Mouse (Mus musculus): ENCODE results near the gene Eml4. TPM values are rescaled to one million over a fixed set of nuclear protein-coding genes. Genes with fewer than 3 reads are reported as not detected.

Gene Eml4
- total RNA-seq, 2 experiments from 2014 or later: 2.0 to 2.5 TPM

DNA sequence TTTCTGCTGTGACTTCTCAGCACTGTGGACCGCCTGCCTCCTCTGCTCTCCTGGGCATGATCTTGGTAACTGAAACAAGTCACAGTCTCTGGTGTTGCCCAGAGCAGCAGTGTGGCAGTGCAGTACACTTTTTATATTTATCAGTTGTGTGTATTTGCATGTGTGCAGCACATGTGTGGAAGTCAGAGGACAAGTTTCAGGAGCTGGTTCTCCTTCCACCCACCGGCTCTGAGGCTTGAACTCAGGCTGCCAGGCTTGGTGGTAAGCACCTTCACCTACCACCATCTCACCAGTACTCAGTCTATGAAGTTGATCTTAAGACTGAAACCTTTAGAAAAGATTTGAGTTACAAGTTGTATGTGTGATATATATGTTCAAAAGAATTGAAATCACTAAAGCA, 28.6 kb downstream of the Eml4 start:
- DNase-seq: no peak

DNA sequence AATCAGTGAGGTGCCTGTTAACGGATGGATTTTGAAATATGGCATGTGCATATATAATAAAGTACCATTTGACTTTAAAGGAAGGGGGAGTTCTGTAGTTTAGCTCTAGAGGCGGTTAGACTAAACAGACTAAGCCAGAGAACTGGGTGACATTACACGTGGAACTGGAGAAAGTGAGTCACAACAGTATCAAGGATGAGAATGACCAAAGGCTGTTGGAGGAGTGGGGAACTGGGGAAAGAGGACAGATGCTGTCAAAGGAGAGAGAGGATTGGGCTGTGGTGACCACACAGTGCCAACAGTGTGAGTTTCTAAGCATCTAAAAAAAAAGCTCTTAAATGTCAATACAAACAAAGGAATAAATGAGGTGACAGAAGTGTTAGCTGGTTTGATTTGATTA, 29.1 kb downstream of the Eml4 start:
- DNase-seq: no peak

DNA sequence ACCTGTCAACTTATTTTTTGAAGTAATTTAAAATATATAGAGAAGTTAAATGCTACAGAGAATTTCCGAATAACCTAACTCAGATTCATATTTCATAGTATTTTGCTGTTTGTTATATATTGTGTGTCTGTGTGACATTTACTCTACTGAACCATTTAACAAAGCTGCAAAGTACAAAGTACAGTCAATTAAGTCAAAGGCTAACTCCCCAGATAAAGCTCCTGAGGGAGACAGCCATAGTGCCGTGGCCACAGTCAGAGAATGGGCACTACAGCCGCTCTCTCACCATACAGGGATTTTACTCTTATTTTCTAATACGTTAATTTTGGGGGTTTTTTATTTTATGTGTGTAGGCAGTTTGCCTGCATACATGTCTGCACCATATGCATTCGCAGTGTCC, 32.0 kb downstream of the Eml4 start:
- no peak for DNase-seq

DNA sequence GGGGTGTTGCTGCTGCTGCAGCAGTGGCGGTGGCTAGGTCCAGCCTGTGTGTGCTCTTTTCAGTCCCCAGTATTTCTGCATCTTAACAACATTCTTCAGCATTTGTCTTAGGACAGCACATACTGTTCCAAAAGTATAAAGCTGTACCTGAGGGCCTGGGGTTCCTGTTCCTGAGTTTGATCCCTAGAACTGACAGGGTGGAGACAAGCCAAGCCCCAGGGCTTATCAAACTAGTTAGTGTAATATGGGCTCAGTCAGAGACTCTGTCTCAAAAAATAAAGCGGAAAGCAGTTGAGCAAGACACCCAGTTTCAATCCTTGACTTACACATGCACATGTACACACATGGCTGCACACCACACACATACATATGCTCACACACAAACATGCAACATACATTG, 34.2 kb downstream of the Eml4 start:
- DNase-seq: no peak

DNA sequence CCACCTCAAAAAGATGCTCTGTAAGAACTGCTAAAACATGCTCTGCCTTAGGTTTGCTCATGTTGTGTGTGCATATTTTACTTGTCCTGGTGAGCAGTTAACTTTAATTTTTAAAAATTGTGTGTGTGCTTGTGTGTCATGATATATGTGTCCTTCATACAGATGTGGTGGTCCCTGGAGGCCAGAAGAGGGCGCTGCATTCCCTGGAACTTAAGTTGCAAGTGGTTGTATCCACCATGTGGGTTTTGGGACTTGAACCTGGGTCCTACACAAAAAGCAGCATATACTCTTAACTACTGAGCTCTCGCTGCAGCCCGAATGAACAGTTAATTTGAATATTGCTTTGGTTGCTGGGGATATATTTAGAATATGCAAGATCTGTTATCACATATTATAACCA, 36.4 kb downstream of the Eml4 start:
- no peak for DNase-seq

DNA sequence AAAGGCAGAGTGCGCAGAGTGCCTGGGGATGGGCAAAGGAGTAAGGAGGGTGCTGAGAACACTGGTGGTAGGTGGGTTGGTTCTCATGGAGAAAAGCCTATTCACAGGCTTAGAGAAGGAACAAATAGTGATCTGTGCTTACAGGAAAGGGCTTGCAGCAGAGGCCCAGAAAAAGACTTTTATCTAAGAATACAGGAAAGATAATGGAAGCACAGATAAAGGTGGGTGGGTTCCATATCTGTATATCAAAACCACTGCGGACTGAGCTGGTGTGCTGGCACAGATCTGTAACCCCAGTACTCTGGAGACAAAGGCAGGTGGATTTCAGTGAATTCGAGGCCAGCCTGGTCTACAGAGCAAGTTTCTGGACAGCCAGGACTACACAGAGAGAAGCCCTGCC, 43.3 kb downstream of the Eml4 start:
- DNase-seq: no peak

DNA sequence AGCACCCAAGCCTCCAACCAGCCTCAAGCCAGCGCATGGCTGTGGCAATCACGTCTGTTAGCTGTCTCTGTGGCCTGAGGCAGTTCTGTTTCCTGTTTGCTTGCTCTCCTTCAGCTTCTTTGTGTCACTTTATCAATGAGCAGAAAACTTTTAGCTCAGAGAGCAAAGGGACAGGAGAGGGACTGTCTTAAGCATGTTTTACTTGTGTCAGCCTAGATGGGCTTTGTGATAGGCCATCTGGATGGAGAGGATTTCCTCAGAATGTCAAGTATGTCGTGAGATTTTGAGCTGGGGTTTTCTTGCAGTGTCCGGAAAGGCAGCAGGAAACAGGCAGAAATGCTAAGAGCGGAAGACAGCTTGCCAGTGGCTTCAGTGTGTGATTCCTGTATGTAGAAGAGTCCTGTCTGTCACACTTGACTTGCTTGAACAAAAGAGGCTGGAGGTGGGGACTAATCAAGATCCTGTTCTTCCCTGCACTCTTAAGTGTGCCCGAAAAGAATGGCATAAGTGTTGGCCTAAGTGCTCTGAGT, 46.9 kb downstream of the Eml4 start:
- no peak for DNase-seq

DNA sequence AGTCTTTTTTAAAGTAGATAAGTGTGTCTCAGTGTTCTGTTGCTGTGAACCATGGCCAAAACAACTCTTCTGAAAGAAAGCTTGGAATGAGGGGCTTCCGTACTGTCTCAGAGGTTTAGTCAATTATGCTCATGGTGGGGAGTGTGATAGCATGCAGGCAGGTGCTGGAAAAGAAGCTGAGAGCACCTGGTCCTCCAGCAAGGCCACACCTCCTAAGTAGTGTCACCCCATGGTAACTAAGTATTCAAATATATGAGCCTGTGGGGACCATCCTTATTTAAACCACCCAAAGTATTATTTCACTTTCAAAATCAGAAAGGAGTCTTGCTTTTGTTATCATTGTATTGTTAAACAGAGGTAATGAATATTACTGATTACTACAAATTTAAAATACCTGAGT, 48.0 kb downstream of the Eml4 start:
- no peak for DNase-seq

DNA sequence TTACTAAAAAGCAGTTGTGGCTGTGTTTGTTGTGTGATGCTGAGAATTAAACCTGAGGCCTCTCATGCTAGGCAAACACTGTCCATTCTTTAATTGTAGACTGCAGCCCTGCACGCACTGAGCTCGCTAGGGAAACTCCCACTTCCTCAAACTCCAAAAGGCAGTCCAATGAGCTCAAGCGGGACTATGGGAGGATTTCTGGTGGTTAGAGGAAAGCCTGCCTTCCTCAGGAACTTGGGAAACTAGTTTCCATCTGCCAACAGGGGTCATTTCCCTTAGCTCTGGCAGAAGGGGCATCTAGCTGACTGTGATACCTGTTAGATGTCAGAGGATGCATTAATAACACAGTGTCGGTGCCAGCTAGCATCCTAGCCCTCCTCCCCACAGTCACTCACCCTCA, 79.9 kb downstream of the Eml4 start:
- no peak for DNase-seq

DNA sequence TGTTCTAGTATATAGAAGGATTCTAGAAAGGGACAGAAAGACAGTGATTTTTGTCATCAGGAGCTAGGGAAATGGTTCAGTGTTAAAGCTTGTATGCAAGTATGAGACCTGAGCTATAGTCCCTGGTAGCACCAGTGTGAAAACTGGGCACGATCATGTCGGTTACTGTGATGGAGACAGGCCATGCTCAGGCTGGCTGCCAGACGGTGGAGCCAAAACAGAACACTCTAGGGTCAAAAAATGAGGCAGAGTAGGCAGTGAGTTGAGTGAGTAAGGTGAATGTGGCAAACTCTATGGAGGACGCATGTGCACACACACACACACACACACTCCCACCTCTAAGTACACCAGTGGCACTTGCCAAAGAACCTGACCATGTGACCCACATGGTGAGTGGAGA, 92.7 kb downstream of the Eml4 start:
- no peak for DNase-seq

DNA sequence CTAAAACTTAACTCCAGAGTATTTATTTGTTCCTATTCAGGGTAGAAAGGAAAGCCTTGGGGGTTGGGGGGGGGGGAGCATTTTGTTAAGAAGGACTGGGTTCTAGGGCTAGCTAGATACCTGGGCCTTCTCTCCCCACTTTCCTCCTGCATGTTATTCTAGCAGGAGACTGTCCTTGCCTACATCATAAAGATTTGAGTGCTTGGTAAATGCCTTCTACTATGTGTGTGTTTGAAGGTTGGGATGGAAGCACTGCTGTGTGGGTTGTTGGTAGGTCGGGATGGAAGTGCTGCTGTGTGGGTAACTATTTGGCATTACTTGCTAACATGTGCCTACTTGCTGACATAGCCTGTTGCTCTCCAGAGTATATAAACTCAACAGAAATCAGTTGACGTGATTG, 98.9 kb downstream of the Eml4 start:
- DNase-seq: no peak

DNA sequence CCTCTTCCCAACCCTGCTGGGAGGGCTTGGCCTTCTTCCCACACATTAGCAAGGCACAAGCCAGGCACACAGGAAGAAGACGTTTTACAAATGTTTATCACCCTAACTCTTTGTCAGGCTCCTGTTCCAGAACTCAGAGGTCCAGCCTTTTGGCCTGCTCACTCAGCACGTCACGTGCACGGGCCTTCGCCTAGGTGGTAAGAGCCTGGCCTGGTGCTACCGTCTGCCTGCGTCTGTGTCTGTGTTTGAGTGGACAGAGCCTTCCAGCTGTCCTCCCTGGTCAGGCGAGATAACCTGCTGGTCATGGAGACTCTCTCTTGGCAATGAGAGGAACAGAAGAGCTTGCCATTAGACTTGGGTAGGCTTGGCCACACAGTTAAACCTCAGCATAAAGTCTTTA, 100.6 kb downstream of the Eml4 start:
- no peak for DNase-seq

DNA sequence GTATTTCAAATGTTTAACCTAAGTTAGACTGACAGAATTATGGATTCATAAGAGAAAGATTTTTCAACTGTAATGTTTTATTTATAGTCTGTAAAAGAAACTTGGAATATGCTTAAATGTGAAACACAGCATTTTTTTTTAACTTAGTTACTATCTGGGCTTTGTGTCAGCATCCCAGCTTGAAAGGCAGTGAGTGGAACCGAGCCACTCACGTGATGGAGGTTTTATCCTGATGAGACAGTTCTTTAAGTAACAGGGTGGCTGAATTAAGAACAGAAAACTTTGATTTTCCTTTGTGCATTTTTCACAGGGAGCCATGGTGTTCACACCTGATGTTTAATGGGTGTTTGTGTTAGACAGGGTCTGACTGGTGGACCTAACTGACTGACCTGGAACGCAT, 101.1 kb downstream of the Eml4 start:
- no peak for DNase-seq

DNA sequence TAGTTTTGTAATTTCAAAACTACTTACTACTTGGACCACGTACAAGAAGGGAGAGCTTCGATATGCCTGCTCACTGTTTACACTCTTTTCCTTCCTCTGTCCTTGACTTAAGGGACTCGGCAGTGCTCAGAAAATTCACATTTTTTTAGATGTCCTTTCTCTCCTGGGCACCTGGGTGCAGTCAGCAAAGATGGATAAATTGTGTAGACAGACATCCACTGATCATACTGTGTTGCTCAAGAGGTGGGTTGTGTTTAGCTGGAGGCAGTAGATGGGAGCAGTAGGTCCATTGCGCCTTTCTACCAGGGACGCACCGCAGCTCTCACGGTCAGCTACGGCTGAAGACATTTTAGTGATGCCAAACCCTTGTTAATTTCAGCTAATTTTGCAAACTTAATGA, 101.7 kb downstream of the Eml4 start:
- no peak for DNase-seq

DNA sequence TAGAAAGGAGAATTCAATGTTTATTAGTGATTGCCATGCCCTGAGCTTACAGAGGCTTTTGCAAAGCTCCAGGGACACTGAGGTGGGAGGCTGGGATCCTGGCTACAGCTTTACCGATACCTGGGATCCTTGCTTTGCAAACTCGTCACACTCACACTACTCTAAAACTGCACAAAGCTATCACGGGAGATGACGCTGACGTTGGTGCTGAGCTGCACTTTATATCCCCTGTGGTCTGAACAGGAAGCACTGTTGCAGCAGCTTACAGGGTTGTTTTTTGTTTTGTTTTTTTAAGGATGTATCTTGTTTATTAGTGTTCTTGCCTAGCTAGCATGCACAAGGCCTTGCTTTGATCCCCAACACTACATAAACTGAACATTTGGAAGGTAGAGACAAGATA, 102.9 kb downstream of the Eml4 start:
- no peak for DNase-seq

DNA sequence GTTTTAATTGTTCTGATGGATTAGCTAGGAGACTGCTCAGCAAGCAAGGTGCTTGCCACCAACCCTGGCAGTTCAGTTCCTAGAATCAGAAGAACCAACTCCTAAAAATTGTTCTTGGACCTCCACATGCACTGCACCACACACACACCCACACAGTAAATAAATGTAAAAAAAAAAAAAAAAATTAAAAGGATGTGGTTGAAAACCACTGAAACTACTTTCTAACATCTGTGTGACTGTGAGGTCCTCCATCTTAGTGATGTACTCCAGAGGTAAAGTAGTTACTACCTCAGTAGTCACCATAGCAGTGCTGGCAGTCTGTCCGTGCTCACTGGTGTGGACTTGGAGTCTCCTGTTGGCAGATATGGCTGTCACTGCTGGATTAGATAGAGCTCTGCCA, 106.5 kb downstream of the Eml4 start:
- DNase-seq: no peak

DNA sequence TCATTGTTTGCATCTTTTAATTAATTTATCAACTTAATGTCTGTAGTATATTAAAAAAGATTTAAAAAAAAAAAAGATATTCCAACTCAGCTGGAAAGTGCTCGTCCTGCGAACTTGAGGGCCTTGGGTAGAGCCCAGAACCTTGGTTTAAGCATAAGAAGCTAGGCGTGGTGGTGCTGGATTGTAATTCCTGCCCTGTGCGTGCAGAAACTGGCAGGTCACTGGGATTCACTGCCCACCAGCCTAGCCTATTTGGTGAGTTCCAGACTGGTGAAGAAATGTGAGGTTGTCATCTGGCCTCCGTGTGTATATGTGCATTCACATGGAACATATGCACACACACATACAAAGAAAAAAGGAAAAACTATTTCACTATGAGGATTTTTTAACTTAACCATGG, 115.2 kb downstream of the Eml4 start:
- DNase-seq: no peak

DNA sequence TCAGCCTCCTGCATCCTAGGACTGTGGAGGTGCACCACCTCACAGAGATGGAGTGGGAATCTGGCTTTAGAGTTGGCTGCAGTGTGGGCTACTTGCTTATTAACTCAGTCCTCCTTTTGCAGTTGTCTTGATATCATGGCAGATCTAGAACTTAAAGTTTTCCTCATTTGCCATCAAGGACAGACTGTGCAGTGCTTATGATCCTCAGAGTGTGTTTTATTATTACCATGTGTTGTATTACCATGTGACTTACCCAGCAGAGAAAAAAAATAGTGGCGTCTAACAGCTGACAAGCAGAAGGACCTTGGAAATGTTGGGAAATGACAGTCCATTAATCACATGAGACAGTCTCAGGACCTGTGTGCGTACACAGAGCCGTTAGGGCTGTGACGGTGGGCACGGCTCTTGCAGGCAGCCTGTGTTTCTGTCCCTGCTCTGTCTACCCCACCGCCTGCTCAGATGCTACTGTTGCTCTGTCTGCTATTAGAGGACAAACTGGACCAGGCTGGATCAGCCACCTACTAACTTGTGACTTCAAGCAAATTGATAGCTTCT, 116.0 kb downstream of the Eml4 start:
- DNase-seq: no peak

DNA sequence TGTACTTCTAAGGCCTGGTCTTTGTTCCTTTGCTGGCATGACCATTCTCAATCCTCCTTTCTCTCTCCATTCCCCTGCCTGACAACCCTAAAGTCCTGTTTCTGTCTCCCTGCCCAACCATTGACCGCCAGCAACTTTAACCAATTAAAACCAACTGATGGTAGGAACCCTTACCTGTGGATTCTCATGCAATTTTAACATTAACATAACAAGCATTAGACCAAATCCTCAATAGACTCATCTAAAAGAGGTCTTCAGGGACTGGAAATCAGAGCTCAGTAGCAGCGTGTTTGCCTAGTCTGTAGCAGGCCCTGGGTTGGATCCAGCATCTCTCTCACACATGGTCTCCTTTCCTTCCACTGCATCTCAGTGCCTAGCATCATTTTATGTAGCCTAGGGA, 118.9 kb downstream of the Eml4 start:
- no peak for DNase-seq

DNA sequence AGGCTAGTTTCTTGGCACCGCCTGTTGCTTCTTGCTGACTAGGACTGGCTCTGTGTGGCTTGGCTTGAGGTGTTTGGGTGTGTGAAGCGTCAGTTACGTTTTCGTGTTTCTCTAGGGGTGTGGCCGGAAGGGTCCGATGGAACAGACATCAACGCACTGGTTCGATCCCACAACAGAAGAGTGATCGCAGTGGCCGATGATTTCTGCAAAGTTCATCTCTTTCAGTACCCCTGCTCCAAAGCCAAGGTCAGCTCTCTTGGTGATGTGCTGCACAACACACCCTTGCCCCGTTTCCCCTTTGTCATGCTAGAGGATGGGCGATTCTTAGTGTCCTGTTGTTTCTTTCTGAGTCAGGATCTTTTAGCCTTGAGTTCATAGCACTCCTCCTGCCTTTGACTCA, 126.4 kb downstream of the Eml4 start:
- DNase-seq: no peak

DNA sequence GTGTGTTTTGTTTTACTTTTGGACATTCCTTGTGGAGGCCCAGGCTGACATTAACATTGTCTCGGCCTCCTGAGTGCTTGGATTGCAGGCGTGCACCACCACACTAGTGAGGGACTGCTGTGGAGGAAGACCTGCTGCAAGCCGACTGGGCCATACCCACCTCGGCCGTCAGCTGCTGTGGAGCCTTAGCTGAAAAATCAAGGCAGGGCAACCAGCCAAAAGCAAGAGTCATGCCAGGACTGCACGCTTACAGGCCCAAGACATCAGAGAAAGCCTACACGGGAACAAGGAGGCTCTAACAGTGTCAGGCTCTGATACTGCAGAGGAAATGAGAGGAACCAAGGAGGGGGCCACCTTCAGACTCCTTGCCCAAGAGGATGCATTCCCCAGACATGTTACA, 130.8 kb downstream of the Eml4 start:
- DNase-seq: no peak

DNA sequence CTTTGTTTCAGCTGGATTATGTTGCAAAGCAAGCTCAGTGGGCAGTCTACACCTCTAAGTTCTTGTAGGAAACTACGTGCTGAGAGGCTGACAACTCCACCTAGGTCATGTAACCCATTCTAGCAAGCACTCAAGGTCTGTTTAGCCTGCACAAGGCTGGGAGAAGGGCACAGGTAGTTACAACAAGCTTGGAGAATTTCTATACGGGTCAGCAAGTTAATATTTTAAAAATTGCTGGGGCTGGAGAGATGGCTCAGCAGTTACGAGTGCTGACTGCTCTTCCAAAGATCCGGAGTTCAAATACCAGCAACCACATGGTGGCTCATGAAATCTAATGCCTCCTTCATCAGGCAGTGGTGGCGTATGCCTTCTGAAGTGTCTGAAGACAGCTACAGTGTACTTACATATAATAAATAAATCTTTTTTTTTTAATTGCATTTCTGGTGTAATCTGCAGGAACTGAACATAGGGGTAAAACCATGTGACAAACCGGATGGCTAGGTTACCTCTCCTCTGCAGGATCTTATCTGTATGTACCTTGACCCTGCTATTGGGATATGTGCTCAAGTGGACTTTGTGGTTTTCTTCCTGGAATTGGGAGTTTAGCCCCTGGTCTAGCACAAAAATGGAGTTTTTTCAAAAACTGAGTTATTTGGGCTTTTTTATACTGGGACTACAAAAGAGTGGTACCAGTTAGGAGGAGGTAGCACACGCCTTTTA, 132.2 kb downstream of the Eml4 start:
- DNase-seq: no peak

DNA sequence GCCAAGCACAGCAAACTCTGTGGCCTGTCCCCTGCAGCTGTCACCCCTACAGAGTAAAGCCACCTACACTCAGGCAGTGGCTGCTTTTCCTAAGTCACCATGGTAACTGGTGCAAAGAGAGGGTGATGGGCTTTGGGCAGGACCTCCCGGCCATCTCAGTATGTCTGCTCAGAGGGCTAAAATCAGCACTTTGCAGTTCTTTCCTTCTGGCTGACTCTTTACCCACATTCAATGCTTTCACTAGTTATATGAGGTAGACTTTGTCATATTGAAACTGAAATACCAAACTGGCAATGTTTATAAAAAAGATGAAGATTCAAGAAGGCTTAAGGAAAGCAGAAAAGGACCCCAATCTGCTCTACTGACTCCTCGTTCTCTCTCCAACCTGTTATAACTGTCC, 133.1 kb downstream of the Eml4 start:
- DNase-seq: no peak

DNA sequence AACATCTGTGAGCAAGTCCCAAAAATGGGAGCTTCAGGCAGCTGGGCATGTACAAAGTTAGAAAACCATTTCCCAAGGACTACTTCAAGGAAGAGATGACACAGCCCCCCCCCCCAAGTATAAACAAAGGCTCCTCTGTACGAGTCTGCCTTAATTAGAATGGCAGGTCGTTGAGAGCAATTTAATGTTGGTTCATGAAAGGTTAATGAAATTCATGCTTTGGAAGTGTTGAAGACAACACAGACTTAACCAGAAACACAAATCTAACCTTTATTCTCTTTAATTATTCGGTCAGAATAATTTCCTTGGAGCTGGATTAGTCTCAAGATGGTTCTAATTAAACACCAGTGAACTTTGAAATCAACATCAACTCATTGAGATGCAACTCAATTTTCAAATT, 137.0 kb downstream of the Eml4 start:
- DNase-seq: no peak

DNA sequence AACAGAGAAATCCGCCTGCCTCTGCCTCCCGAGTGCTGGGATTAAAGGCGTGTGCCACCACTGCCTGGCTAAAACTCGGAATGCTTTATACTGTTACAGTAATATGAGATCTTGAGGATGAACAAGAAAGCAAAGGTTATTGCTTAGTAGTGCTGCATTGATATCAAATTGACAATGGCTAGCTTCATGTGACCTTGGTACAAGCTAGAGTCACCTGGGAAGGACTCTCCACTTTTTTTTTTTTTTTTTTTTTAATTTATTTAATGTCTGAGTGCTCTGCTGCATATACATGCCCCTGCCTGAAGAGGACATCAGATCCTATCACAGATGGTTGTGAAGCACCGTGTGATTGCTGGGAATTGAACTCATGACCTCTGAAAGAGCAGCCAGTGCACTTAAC, 148.2 kb downstream of the Eml4 start:
- DNase-seq: no peak

Measured in gastrocnemius, postnatal 25 days (tissue).